Mouse (Mus musculus) brain, embryonic 14.5 days (tissue): Measurements from ENCODE around the gene Slc25a24. TPM values are rescaled to one million over a fixed set of nuclear protein-coding genes. Genes with fewer than 3 reads are reported as not detected.

Source experiments
- DNase-seq: peaks from one replicate; pipeline ENCODE4 v3.0.0-alpha.2; 2011; ENCODE audit warnings: low read depth
- CTCF ChIP-seq: fragments of 200-500 bp; IDR thresholded peaks from 2 replicates; pipeline ENCODE4 v1.5.1; 2012; ENCODE audit warnings: inconsistent platforms, mild to moderate bottlenecking, moderate library complexity, borderline replicate concordance; ENCODE audit not compliant: insufficient read depth, insufficient read length; ENCODE audit errors: extremely low read depth
- POLR2A ChIP-seq: fragments of 200-500 bp; IDR thresholded peaks from 2 replicates; pipeline ENCODE4 v1.6.1; 2012; ENCODE audit warnings: mild to moderate bottlenecking, inconsistent platforms, borderline replicate concordance; ENCODE audit not compliant: poor library complexity, insufficient read depth, insufficient read length, severe bottlenecking; ENCODE audit errors: extremely low read depth
- polyA plus RNA-seq: library from polyadenylated mRNA; depleted of rRNA; stranded (reverse); fragments of >200 nt; gene quantifications from 2 replicates; pipeline ENCODE4 v1.2.3, GENCODE M21; 2012

Gene Slc25a24
- polyA plus RNA-seq, 1 experiment = 6.9 TPM

DNA sequence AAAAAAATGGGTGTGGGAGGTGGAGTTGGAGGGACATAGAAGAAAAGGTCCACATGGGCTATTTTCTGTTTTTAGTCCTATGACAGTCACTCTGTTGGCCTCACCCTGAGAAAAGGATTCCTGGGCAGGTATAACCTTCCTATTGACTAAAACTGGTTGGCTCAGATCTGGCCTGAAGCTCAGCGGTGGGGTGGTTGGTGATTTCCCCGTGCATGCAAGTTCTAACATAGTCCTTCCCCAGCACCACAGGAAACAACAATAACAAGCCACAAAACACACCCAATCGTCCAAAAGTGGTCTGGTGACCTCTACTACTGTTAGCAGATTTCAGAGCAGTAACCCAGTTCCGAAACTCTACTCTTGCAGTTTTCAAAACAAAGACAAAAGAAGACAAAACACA, 10.0 kb downstream of the Slc25a24 start:
- DNase-seq = no peak
- TF ChIP-seq POLR2A (no peak), CTCF (no peak)

DNA sequence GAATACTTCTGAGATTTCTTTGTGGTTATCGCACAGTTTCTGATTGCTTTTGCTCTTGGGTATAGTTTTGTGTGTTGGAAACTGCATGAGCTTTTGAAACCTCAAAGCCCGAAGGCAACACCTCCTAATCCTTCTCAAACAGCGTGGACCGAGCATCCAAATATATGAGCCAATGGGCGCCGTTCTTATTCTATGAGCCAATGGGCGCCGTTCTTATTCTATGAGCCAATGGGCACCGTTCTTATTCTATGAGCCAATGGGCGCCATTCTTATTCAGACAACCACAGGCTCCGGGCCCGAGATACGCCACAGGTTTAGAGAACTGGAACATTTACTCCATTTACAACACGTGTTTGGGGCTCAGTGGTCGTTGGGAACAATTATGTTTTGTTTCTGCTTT, 11.1 kb downstream of the Slc25a24 start:
- no peak for TF ChIP-seq CTCF
- TF ChIP-seq POLR2A = no peak
- DNase-seq = no peak

DNA sequence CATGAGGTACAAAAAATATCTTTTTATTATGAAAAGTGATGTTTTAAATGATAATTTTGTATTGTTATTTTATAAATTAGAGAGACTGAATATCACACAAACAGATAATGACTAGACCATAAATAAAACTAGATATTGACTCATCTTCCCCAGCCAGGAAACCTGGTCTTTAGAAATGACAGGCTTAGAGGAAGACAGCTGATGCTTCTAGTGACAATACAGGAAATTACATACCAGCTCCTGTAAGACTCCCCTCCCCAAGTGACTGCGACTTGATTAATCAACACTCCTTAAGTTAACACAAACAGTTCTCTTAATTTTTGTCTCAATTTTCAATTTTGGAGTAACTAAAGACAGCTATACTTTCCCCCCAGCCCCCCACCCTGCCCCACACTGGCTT, 12.4 kb downstream of the Slc25a24 start:
- TF ChIP-seq CTCF = no peak
- no peak for TF ChIP-seq POLR2A
- no peak for DNase-seq

DNA sequence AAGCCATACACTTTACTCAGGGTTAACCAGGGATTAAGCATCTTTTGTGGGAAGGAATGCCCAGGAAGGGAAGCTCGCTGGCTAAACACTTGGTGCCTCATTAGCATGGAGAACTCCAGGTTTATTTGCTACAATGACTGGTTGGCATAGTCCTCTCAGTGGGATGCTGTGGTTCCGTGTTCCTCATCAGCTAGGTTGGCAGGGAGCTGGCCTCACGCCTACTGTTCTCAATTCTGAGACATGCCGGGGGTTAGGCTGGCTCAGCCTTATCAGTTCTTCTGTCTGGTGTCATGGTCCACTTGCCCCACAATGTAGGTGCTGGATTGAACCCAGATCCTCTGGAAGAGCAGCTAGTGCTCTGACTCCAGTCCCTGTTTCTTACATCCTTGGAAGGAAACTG, 29.6 kb downstream of the Slc25a24 start:
- DNase-seq = no peak
- no peak for TF ChIP-seq CTCF
- TF ChIP-seq POLR2A = no peak

DNA sequence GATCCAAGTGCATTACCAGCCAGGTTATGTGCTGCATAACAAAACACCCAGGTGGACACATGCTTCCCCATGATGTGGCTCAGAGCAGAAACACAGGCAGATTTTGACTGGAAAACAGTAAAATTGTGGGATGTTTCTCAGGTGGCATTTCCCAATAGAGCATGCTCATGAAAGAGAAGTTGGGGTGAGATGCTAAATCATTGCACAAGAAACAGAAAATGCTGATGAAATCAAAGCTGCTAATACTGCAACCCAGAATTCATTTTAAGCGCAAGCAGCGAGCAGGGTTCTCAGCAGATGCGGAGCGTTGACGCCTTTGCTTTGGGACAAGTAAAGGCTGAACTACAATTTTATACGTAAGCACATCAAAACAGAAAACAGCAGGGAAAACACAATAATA, 30.5 kb downstream of the Slc25a24 start:
- no peak for DNase-seq
- TF ChIP-seq POLR2A (no peak), CTCF (no peak)

DNA sequence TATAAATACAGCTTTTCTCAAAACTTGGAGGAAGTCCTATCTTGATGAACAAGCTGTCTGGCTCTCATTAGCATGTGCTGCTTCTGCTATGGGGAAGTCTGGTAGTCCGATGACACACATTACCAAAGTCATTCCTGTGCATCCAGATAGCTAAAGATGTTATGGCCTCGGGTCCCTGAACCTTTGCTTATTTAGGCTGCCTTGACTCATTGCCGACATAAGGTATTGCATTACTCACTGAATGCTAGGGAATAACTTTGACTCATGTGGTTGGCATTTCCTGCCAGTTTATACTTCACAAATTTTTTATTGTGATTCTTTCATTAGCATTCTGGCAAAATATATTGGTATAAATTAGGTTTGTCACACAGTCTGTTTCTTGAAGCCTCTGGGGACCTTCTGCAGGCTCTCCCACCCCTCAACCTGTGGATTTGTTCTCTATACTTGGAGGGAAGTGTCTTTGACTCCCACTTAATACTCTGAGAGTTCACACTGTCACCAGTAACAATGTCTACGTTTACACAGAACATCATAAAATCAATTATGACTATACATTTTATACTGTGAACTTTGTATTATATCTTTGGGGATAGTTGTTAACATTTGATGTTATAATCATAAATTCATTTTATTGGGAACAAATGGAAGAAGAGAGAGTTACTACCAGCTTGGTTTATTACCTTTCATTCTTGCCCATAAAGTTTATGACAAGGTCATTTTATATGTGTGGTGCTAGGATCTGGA, 33.1 kb downstream of the Slc25a24 start:
- no peak for DNase-seq
- no peak for TF ChIP-seq POLR2A
- TF ChIP-seq CTCF = no peak

DNA sequence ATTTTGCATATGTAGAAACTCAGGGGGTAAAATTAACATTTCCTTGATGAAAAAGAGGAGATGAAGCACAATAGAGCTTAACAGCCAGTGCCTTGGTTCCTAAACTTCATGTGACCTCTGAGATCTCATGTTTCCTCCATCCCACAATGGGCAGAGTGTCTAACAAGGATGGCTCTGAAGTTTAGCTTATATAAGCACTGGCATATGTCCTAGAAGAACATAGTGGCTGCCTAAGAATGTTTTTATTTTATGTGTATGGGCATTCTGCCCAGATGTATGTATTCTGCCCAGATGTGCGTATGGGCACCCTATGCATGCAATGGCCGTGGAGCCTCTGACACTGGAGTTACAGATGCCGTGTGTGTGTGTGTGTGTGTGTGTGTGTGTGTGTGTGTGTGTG, 34.5 kb downstream of the Slc25a24 start:
- TF ChIP-seq CTCF = no peak
- TF ChIP-seq POLR2A = no peak

DNA sequence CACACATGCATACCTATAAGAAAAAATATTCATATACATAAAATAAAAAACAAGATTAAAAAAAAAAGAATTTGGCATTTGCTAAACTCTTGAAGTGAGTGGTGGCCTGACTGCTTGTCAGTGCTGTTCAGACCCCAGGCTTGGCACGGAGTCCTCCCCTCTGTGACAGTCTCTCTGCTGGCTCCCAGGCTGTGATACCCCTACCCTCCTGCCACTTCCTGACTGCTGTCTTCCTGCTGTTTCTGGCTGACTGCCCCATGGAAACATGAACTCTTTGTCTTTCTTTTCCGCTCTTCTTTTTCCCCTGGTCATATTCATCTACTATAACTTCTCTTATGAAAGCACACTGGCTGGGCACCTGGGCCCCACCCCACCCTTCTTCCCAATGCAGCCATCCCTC, 41.1 kb downstream of the Slc25a24 start:
- DNase-seq = no peak
- TF ChIP-seq CTCF = no peak
- no peak for TF ChIP-seq POLR2A

More for the DNA sequence above, 34.5 kb downstream of the Slc25a24 start:
- DNase-seq = no peak

DNA sequence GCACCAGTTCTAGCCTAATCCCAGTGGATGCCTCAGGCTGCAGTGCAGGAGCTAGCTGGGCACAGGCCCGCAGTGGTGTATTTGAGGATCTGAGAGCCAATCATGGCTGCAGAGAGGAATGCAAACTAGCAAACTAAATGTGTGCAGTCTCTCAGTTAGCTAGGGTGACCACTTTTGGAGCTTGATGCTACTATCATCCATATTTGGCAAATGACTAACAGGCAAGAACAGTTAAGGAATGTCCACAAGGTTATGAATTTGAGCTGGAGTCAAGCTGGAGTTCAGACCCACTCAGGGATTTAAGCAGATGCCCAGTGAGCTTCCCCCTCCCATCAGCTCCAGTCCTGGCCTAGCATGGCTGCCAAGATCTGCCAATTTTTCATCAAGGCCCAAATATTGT, 41.7 kb downstream of the Slc25a24 start:
- TF ChIP-seq POLR2A = no peak
- DNase-seq = no peak

DNA sequence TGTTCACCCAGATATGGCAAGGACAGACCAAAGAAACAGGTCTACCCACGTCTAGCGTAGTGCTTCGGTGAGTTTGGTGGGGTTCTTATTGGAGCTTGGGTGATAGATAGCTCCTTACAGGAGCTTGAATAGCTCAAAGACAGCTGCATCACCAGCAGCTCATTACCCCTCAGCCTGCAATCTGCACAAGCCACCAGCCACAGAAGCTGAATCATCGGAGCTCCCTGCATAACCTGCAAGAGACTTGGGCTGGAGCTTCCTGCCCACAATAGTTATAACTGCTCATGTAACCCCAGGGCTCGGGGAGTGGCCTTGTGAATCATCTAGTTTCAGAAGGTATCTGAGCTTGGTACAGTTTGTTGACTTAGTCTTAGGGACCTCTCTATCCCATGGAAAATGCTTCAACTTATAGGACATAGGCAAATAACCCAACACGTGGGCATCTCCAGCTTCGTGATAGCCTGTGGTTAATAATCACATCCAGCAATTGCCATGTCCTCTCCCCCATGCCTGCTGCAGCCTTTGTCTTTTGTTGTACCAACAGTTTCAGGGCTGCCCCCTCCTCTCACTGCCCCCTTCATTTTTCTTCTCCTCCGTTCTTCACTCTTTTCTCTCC, 42.4 kb downstream of the Slc25a24 start:
- no peak for DNase-seq
- TF ChIP-seq CTCF (no peak), POLR2A (no peak)

DNA sequence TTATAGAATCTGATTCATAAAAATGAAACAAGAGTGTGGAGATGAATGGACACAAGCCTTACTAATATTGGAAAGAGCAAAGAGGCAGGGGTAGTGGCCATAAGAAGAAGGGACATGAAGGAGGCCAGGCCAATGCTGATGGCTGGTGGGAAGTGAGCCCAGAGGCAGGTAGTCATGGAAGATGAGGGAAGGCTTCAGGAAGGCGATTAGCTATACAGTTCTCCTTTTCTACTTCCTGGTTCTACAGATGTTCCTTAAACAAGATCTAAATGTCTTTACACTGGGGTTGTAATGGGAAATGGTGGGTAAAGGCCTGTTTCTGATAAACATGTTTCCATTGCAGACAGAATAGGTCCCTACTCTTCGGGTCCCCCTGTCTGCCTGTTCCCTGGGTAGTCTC, 46.2 kb downstream of the Slc25a24 start:
- DNase-seq = no peak
- TF ChIP-seq CTCF (no peak), POLR2A (no peak)
